Mouse (Mus musculus): ENCODE data around the gene Zfp518a. TPM values are rescaled to one million over a fixed set of nuclear protein-coding genes. Genes with fewer than 3 reads are reported as not detected.
A peak's percentile ranks its signal among the peaks of the same experiment; 100 is the strongest.

Zfp518a gene
- polyA plus RNA-seq, 1 experiment from 2014 or later = 6.1 TPM

DNA sequence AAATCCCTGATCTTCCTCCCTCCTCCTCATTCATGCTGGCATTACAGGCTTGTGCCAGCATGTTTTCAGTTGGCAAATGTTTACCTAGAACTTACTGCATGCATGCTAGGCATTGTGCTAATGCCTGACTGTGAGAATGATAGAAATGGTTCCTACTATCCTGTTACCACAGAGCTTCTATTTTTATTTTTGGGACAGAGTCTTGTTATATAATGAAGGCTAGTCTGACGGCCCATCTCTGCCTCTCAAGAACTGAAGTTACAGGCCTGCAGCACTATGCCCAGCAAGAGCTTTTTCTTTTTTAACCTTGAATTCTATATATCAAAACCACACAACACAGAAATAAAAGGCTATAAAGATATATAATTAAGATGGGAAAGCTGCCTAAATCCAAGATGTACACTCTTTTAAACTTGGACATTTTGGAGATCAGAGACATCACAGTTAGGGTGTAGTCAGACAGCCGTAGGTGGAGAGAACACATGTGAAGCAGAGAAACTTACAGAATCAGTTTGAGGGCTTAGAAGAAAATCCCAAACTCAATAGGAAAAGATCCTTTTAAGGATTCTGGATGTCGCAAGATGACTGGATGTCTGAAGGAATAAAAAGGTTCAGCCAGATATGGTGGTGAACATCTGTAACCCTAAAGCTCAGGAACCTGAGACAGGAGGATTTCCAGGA is 24.9 kb upstream of the Zfp518a start:
- H3K4me3 ChIP-seq (ENCODE audit: low read depth, low read length) = no peak overlapping the region
- ATAC-seq (ENCODE audit: low FRiP score, low TSS enrichment) (no peak), DNase-seq (ENCODE audit: low spot score) (no peak)
- no peak overlapping the region for H3K27ac ChIP-seq (replicated peaks)
- H3K4me1 ChIP-seq (replicated peaks; ENCODE audit: control insufficient read depth, insufficient read depth) = no peaks in the 10 kb centered on the region; the same call in 1 of the 2 replicates
- no peak for TF ChIP-seq CTCF (IDR thresholded peaks at IDR 0.05; ENCODE audit: low read depth)
- H3K9me3 ChIP-seq (ENCODE audit: control insufficient read depth, low read length) = no peaks in the 10 kb centered on the region
- 78% methylated on average over 3 of the region's 3 CpGs for WGBS
- H3K4me2 ChIP-seq (replicated peaks; ENCODE audit: low read depth) = no peak overlapping the region
- no peak overlapping the region for H3K9ac ChIP-seq (ENCODE audit: low read length)
- no peaks in the 10 kb centered on the region for H3K27me3 ChIP-seq (ENCODE audit: control insufficient read depth, insufficient read depth, low read length)
- no peaks in the 10 kb centered on the region for H3K36me3 ChIP-seq (ENCODE audit: control insufficient read depth, insufficient read depth, low read length)

DNA sequence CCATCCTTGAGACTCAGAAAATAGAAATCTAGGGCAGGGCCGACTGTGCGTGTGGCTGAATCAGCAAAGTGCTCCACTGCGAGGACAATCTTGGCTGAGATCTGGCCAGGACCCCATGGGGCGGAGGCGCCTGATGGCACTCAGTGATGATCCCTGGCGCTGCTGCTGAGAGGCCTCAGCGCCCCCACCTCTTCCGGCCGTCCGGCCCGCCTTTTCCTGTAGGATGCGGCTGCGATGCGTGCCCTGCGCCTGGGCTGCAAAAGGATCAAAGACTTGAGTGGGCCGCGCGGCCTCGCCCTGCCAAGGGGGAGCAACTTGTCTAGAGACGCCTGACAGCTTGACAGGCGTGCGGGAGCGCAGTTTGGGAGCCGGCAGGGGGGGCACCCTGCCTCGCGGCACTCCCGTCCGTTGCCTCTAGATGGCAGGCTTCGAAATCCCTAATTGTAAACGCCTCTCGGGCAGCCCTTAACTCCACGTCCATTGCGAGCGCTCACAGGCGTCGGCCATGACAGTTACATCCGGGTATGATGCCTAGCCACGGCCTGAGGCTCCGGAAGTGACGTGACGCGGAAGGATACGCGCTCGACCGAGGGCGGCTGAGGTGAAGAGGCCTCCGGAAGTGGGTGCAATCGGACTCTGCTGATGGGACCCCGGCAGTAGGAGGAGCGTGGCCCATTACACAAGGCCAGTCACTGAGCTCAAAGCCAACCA is 21.4 kb upstream of the Zfp518a start:
- H3K9ac ChIP-seq (ENCODE audit: low read length) = peak overlapping the region; percentile 61
- DNase-seq (ENCODE audit: low spot score) = peak; percentile 93
- 2% methylated on average over 51 of the region's 51 CpGs for WGBS

DNA sequence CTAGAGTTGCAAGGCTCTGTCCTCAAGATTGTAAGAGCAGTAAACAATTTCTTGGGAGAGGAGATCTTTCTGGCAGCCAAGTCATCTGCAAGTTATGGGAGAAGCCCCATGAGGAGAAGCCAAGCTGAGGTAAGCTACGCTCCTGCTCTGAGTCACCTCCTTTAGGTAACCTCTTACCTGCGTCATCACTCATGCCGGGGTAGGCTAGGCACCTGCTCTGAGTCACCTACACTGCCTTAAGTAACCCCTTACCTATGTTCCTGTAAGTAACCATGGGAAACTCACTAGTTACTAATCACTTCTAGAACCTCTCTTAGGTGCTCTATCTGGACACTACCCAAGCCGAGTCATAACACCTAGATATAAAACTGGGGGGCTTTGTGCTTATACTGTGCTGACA is 12.8 kb upstream of the Zfp518a start:
- H3K4me3 ChIP-seq (ENCODE audit: low read depth, low read length) = no peak overlapping the region
- ATAC-seq (ENCODE audit: low FRiP score, low TSS enrichment) = peak; percentile 80
- H3K27me3 ChIP-seq (ENCODE audit: control insufficient read depth, insufficient read depth, low read length) = peaks cover 3% of the 10 kb centered on the region; the same call in 1 of the 2 replicates
- TF ChIP-seq CTCF (IDR thresholded peaks at IDR 0.05; ENCODE audit: low read depth) (no peak), EP300 (optimal IDR thresholded peaks at IDR 0.05) (no peak)
- no peak overlapping the region for H3K27ac ChIP-seq (replicated peaks)
- no peaks in the 10 kb centered on the region for H3K36me3 ChIP-seq (ENCODE audit: control insufficient read depth, insufficient read depth, low read length)
- H3K9me3 ChIP-seq (ENCODE audit: control insufficient read depth, low read length) = no peaks in the 10 kb centered on the region
- H3K4me2 ChIP-seq (replicated peaks; ENCODE audit: low read depth) = no peak overlapping the region
- H3K4me1 ChIP-seq (replicated peaks; ENCODE audit: control insufficient read depth, insufficient read depth) = no peaks in the 10 kb centered on the region
- WGBS = 83% methylated on average over 4 of the region's 4 CpGs
- DNase-seq (ENCODE audit: low spot score) = no peak
- H3K9ac ChIP-seq (ENCODE audit: low read length) = no peak overlapping the region

More for the DNA sequence above, 21.4 kb upstream of the Zfp518a start:
- Histone ChIP-seq H3K27ac (replicated peaks) (peak overlapping the region; percentile 73), H3K36me3 (ENCODE audit: control insufficient read depth, insufficient read depth, low read length) (no peaks in the 10 kb centered on the region), H3K4me3 (ENCODE audit: low read depth, low read length) (peak overlapping the region; percentile 50), H3K4me2 (replicated peaks; ENCODE audit: low read depth) (peak overlapping the region; percentile 83), H3K4me1 (replicated peaks; ENCODE audit: control insufficient read depth, insufficient read depth) (no peaks in the 10 kb centered on the region; the same call in 1 of the 2 replicates), H3K27me3 (ENCODE audit: control insufficient read depth, insufficient read depth, low read length) (peaks cover 3% of the 10 kb centered on the region; the same call in 1 of the 2 replicates), H3K9me3 (ENCODE audit: control insufficient read depth, low read length) (no peaks in the 10 kb centered on the region)
- peak; percentile 98 for ATAC-seq (ENCODE audit: low FRiP score, low TSS enrichment)
- TF ChIP-seq CTCF (IDR thresholded peaks at IDR 0.05; ENCODE audit: low read depth) = peak; percentile 73
- no peak for TF ChIP-seq EP300 (optimal IDR thresholded peaks at IDR 0.05)

DNA sequence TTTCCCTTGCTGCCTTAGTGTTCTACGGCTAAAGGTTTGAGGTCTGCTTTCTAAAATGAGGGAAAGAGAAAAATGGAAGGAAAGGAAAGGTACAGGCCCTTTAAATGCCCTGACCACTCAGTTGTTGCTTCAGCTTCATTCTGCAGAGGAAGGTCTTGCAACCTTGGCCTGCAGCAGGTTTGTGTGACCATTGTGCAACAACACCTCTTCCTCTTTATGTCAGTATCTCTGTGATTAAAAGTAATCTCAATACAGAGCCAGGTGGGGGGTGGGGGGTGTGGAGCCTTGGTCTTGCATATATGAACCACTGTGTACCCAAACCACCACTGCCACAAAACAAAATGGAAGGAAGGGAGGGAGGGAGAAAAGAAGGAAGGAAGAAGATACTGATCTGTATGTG is 5.6 kb upstream of the Zfp518a start:
- no peak overlapping the region for H3K27ac ChIP-seq (replicated peaks)
- 75% methylated on average over 1 of the region's 1 CpGs for WGBS
- H3K9me3 ChIP-seq (ENCODE audit: control insufficient read depth, low read length) = peaks cover under 1% of the 10 kb centered on the region; the same call in 1 of the 2 replicates
- no peaks in the 10 kb centered on the region for H3K4me1 ChIP-seq (replicated peaks; ENCODE audit: control insufficient read depth, insufficient read depth)
- no peak overlapping the region for H3K9ac ChIP-seq (ENCODE audit: low read length)
- no peak for DNase-seq (ENCODE audit: low spot score)
- ATAC-seq (ENCODE audit: low FRiP score, low TSS enrichment) = no peak
- H3K4me3 ChIP-seq (ENCODE audit: low read depth, low read length) = no peak overlapping the region
- H3K27me3 ChIP-seq (ENCODE audit: control insufficient read depth, insufficient read depth, low read length) = 0 out of 2 replicates have a peak, but pooled peaks cover 3% of the 10 kb centered on the region
- TF ChIP-seq CTCF (IDR thresholded peaks at IDR 0.05; ENCODE audit: low read depth) = no peak
- H3K4me2 ChIP-seq (replicated peaks; ENCODE audit: low read depth) = no peak overlapping the region
- H3K36me3 ChIP-seq (ENCODE audit: control insufficient read depth, insufficient read depth, low read length) = no peaks in the 10 kb centered on the region

DNA sequence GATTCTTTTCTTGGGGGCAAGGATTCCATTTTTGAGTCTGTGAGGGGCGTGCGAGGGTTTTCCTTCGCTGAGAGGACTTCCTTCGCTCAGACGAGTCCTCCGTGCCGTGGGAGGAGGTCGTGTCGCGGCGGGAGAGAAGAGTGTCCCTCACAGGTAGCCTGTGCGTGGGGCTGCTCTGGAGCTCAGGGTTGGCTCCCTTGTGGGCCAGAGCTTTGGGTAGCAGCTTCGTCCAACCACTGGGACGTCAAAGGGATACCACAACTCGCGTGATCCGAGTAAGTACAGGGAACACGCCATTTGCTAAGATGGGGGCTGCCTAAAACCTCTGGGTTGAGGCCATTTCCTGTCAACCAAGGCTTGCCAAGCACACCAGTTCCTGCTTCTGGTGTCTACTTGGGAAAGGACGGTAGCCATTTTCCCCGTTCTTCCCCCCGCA is 416 bp upstream of the Zfp518a start:
- peak overlapping the region; percentile 80 for H3K9ac ChIP-seq (ENCODE audit: low read length)
- TF ChIP-seq CTCF (IDR thresholded peaks at IDR 0.05; ENCODE audit: low read depth) (no peak), EP300 (optimal IDR thresholded peaks at IDR 0.05) (no peak)
- no peaks in the 10 kb centered on the region for H3K27me3 ChIP-seq (ENCODE audit: control insufficient read depth, insufficient read depth, low read length)
- no peaks in the 10 kb centered on the region for H3K36me3 ChIP-seq (ENCODE audit: control insufficient read depth, insufficient read depth, low read length)
- H3K4me3 ChIP-seq (ENCODE audit: low read depth, low read length) = peak overlapping the region; percentile 82
- H3K27ac ChIP-seq (replicated peaks) = peak overlapping the region; percentile 92
- peaks cover 3% of the 10 kb centered on the region; the same call in 1 of the 2 replicates for H3K9me3 ChIP-seq (ENCODE audit: control insufficient read depth, low read length)
- WGBS = 53% methylated on average over 21 of the region's 21 CpGs
- no peak; the same call in 1 of the 2 replicates for ATAC-seq (ENCODE audit: low FRiP score, low TSS enrichment)
- H3K4me2 ChIP-seq (replicated peaks; ENCODE audit: low read depth) = peak overlapping the region; percentile 75
- H3K4me1 ChIP-seq (replicated peaks; ENCODE audit: control insufficient read depth, insufficient read depth) = no peaks in the 10 kb centered on the region
- DNase-seq (ENCODE audit: low spot score) = no peak

DNA sequence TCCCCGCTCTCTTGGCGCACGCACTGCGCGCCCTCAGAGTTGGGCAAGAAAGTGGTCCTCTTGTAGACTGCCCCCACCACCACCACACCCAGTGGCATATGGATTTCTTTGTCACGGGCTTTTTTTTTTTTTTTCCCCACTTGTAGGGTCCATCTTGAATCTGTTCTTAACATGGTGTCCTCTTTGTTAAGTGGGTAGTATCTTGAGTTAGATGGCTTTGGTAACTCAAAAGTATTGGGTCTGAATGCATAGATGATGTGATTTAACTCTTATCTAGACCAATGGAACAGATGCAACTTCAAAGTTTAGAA is 843 bp downstream of the Zfp518a start:
- Histone ChIP-seq H3K36me3 (ENCODE audit: control insufficient read depth, insufficient read depth, low read length) (no peaks in the 10 kb centered on the region), H3K27me3 (ENCODE audit: control insufficient read depth, insufficient read depth, low read length) (no peaks in the 10 kb centered on the region), H3K4me1 (replicated peaks; ENCODE audit: control insufficient read depth, insufficient read depth) (no peaks in the 10 kb centered on the region), H3K9ac (ENCODE audit: low read length) (peak overlapping the region; percentile 80), H3K9me3 (ENCODE audit: control insufficient read depth, low read length) (peaks cover 3% of the 10 kb centered on the region; the same call in 1 of the 2 replicates), H3K27ac (replicated peaks) (peak overlapping the region; percentile 92; the same call in 1 of the 2 replicates), H3K4me2 (replicated peaks; ENCODE audit: low read depth) (peak overlapping the region; percentile 75), H3K4me3 (ENCODE audit: low read depth, low read length) (peak overlapping the region; percentile 82)
- no peak for ATAC-seq (ENCODE audit: low FRiP score, low TSS enrichment)
- no peak for TF ChIP-seq EP300 (optimal IDR thresholded peaks at IDR 0.05)
- no peak for TF ChIP-seq CTCF (IDR thresholded peaks at IDR 0.05; ENCODE audit: low read depth)
- no peak for DNase-seq (ENCODE audit: low spot score)
- 2% methylated on average over 6 of the region's 6 CpGs for WGBS

Measured in stomach, postnatal 0 days (tissue).